Mouse (Mus musculus) thymus, adult 2 months (tissue): Measurements from ENCODE around the gene Dgke.

Experiments used
- CTCF ChIP-seq: fragments of 200-500 bp; IDR thresholded peaks from 2 replicates; pipeline ENCODE4 v1.5.1; 2012; ENCODE audit warnings: mild to moderate bottlenecking, control low read depth, low read length, moderate library complexity, borderline replicate concordance; ENCODE audit not compliant: control insufficient read depth, poor library complexity, insufficient read depth; ENCODE audit errors: extremely low read depth
- POLR2A ChIP-seq: fragments of 200-500 bp; IDR thresholded peaks from 2 replicates; pipeline ENCODE4 v1.6.1; 2012; ENCODE audit warnings: mild to moderate bottlenecking, low read length, control low read depth, moderate library complexity; ENCODE audit not compliant: control insufficient read depth, poor library complexity, insufficient read depth; ENCODE audit errors: extremely low read depth

DNA sequence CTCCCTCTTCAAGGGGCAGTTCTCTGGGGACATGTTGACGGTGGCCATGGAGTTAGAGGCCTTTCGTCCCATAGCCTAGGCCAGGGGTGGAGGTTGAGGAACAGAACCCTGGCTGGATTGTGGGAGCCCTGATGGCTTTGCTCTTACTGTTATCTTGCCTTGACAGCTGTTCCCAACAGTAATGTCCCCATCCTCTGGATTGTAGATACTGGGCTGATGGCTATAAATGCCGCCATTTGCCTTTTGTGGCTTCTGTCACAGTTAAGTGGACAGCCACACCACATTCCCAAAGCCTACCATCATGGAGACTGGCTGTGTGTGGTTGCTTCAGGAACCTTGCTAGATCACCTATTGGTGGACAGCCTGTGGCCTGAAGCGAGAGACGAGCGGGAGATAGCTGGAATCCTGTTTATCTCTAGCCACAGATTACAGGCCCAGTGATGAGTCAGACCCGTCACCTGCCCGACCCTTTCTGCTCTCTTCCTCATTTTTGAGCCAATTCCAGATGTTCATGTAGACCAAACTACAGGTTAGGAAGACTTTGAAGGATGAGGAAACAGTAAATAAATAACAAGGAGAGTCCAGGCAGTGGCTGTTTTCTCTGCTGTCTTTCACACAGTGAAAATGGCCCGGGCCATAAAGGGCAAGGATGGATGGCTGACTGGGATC lies 49.0 kb downstream of the Dgke start:
- TF ChIP-seq CTCF = no peak
- no peak for TF ChIP-seq POLR2A
